Mouse (Mus musculus): ENCODE results near the gene Tcf7l1.

The Tcf7l1 gene

DNA sequence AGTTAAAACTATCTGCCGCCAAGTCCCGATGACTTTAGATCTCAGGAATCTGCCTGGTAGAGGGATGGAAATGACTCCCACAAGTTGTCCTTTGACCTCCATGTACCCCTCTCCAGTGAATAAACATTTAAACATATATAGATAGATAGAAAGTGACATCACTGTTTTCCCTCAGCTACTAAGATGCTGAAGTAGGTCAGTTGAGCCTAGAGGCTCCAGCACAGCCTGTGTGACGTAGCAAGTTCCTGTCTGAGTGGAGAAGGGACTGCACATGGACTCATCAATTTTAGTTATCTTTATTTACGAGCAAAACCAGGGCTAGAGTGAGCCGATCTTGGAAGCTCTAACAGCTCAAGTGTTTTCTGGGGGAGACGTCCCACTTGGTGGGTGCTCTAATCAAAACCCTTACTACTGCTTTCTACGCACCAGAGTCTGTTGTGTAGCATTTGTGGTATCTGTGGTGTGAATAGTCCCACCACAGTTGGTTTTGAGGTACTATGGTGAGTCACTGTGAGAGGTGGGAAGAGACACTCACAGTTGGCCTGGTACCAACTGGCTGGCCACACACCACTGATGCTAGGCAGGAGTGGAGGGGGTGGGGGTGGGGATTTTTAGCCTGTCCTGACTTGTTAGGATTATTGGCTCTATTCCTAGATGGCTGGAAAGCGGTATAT is 129.2 kb downstream of the Tcf7l1 start:
- peak; percentile 59 for DNase-seq (ENCODE audit: low spot score)

DNA sequence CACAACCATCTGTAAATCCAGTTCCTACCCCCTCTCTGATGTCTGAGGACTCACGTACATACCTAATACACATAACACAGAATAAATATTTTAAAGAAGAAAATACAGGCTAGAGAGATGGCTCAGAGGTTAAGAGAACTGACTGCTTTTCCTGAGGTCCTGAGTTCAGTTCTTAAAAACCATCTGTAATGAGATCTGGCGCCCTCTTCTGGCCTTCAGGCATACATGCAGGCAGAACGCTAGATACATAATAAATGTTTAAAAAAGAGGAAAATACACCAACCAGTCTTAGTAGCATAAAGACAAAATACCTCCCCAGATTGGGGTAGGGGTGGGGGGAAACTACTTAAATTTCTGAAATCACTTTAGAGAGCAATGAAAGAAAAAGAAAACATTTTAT is 131.0 kb downstream of the Tcf7l1 start:
- no peak for DNase-seq (ENCODE audit: low spot score)

DNA sequence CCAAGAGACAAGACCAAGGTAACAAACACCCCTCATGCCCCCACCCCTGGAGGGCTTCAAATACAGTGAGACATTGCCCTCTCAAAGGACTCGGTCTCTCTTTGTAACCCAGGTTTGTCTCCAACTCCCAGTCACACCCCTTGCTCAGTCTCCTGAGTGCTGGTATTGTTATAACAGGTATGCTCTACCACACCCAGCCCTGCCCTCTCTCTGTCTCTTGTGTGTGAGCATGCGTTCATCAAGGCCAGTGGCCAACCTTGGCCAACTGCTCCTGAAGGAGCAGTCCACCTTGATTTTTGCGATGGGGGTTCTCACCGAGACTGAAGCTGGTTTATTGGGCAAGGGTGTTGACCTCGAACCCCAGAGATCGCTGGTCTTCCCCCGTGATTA is 133.0 kb downstream of the Tcf7l1 start:
- no peak for DNase-seq (ENCODE audit: low spot score)

DNA sequence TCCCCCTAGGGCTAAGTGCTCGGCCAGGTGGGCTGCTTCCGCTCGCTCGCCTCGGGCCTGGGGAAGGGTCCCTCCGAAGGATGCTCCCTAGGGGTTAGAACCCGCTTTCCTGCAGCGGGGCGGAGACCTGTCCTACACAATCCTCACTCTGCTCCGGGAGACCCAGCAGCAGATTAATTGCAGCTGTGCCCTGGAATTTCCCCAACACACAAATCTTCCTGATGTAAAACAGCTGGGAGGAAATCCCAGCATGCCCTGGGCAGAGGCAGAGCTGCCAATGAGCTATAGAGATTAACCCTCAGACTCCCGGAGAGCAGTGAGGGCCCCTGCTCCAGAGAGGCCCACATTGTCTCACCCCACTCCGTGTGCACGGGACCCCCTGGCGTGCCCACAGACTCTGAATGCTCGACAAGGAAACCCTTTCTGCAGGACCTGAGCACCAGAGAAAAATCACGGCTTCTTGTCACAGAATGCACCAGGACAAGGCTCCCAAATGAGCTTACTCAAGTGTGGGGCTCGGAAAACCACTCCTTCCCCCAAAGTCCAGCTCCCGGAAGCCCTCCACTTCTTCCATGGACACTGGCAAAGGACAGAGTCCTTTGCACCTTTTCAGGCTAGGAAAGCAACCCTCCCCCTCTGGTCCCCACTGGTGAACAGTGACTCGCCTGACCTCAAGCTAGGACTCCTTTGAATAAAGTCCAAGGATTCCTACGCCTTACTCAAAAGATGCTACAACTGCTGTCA is 133.6 kb downstream of the Tcf7l1 start:
- no peak for DNase-seq (ENCODE audit: low spot score)

DNA sequence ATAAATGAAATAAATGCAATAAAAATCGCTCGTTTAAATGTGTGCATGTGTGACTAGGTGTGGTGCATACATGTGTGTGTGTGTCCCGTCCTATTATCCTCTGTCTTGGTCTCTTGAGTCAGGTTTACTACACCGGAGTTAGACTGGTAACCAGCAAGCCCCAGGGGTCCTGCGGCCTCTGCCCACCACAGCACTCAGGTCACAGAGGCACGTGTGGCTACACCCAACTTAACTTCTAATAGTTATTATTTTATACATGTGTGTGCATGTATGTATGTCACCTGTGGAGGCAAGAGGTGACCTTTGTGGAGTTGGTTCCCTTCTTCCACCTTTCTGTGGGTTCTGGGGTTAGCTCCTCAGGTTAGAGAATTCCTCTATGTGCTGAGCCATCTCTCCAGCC is 134.7 kb downstream of the Tcf7l1 start:
- DNase-seq (ENCODE audit: low spot score), result no peak

DNA sequence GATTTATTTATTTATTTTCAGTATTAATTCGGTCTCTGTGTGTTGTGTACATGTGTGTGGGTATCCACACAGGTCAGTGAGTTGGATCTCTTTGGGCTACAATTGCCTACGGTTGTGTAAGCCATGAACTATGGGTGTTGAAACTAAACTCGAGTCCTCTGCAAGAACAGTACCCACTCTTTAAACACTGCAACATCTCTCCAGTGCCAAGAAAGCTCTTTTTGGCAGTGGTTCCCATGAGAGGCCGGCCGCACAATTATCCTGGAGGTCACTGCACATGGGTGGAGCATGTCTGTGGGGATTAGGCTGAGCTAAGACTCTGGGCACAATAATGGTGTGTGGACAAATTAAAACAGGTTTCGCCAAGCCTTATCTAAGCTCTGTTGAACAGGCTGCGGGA is 135.6 kb downstream of the Tcf7l1 start:
- DNase-seq (ENCODE audit: low spot score), result peak; percentile 18

DNA sequence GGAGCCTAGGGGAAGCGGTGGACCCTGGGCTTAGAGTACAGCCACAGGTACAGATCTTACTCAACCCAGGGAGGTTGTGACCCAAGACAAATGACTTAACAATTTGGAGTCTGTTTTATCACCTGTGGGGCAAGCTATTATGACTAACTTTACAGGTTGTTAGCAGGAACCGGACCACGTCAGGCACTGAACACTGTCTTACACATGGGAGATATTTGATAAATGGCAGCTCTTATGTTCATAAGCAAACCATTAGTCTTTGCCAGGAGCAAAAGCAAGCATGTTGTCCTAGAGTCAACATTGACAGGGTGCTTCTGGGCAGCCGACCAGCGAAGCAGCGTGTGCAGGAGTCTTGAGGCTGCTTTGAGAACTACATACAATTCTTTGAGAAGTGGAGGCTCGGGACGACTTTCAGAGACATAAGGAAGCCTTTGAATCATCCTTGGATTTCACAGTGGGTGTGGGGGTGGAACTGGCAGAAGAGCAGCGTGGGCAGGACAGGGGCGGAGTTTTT is 138.7 kb downstream of the Tcf7l1 start:
- DNase-seq (ENCODE audit: low spot score), result no peak

DNA sequence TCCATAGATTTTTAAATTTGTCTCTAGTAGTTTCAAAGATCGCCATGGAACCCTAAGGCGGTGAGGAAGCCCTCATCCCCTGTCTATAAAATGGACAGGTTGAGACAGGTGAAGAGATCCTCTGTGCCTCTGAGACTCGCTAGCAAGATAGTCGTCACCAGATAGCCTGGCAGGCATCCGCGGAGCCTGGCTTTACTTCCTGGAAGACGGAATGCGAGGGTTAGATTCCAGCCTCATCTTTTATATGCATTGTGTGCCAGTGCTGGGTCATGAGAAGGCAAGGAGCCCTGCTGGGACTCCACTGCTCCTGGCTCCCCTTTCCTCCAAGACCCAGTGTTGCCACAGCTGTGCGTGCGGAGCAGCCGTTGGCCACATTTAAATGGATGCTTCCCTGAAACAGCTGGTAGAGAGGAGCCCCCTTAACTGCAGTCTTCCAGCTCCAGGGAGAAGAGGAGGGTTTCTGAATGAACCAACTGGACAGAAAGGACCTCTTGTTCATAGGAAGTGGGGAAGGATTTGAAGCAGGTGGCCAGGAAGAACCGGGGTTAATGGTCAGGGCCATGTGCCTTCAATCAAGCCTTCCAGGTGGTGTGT is 141.0 kb downstream of the Tcf7l1 start:
- DNase-seq (ENCODE audit: low spot score), result no peak

DNA sequence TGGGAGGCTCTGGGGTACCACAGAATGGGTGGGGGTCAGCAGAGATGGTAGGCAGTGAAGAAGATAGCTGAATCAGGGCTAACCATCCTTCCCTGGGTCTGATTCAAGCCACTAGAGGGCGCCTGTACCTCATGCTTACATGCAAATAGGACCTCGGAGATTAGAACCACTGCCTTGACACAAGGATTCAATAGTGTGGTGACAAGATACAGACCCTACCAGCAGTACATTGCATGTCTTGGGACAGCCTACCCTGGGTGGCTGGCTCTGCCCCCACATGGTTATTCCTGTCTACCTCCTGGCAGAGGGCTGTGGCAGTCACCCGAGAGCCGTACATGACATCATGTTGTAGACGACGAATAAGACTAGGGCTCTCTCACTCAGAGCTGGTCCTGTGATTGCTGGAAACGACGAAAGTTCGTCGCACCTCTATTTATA is 141.7 kb downstream of the Tcf7l1 start:
- peak; percentile 71 for DNase-seq (ENCODE audit: low spot score)

DNA sequence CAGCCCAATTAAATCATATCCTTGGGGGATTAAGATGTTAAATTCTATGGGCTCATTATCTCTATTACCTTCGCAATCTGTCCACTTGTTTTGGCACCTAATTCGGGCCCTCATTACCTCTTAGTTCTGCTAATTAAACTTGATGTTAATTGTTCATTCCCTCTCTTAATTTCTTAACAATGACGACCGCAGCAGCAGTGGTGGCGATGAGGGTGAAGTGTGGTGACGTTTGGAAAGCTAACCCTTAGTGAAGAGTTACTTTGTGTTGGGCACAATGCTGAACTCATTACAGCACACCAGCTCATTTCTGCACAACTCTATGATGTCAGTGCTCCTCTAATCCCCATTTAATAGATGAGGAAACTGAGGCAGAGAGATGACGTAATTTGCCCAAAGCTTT is 143.7 kb downstream of the Tcf7l1 start:
- DNase-seq (ENCODE audit: low spot score), result no peak

DNA sequence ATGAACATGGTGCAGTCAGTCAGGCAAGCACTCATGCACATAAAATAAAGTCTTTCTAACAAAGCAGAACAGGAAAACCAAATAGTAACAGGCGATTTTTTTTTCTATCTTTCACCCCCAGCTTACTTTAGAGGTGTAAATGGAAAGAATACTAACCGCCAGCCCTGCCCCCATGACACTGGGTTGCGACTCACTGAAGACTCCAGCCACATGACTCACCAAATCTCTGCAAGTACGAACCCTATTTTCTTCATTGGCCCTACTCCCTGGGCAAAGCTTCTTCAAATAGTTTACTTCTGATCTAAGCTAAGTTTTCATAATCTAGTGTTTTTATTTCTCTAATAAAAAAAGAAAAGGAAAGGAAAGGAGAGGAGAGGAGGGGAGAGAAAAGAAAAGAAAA is 144.5 kb downstream of the Tcf7l1 start:
- no peak for DNase-seq (ENCODE audit: low spot score)

DNA sequence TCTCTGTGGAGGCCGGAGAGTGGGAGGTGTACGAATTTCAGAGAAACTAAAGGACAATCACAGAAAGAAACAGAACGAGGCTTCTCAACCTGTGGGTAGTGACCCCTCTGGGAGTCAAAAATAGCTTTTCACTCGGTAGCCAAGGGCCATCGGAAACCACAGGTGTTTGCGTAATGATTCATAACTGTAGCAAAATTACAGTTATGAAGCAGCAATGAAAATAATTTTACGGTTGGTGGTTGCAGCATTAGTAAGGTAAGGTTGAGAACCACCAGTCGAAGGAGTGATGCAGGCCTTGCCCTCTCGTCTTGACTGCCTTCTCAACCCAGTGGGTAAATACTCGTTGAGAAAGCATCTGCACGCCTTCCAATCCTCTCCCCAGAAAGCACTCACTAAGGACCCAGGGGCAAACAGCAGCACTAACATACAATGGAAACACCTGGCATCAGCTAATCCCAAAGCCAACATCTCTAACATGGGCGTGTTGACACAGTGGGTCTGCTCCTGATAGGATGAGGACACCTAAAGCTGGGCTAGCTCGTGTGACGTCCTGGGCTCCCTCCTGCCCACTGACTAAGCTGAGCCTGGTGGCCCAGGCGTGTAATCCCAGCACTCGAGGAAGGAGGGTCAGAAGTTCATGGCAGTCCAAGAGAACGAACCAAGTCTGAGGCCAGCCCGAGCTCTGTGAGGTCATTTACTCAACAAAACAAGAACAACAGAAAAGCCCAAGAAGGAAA is 147.7 kb downstream of the Tcf7l1 start:
- no peak for DNase-seq (ENCODE audit: low spot score)

DNA sequence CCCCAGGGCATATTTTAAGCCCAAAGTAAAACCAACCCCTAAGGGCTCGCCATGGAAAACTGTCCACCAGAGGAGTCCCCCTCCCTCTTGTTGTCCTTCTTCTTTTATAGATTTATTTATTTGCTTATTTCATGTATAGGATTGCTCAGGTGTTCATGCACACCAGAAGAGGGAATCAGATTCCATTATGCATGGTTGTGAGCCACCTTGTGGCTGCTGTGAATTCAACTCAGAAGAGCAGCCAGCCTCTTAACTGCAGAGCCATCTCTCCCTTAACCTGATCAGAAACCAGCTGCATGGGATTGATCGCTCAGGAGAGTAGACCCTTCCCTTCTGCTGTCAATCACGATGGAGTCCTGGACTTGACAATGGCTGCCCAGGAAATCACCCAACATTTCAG is 152.1 kb downstream of the Tcf7l1 start:
- DNase-seq (ENCODE audit: low spot score), result no peak

DNA sequence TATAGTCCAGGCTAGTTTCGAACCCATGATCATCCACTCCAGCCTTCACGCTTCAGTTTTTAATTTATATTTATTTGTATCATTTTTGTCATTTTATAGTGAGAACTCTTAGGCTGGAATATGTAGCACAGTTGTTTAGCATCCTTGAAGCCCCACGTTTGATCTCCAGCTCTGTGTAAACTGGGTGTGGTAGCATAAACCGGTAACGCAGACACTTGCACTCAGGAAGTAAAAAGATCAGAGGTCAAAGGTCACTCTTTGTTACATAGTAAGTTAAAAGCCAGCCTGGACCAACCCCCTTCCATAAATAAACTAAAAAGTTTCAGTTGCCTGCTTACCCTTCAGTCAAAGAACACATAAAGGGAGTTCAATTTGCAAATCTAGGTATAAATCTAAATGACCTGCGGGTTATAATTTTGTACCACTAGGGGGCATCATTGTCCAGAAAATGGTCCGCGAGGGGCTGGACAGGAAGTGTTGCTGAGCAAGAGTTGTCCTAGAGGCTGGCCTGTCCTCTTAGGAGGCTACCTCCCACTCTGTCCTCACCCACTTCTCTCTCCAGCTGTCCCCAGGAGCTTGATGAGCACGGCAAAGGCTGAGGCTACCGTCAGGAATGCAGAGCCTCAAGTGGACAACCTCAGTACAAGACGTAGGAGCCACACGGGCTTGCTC is 153.2 kb downstream of the Tcf7l1 start:
- peak; percentile 80 for DNase-seq (ENCODE audit: low spot score)

DNA sequence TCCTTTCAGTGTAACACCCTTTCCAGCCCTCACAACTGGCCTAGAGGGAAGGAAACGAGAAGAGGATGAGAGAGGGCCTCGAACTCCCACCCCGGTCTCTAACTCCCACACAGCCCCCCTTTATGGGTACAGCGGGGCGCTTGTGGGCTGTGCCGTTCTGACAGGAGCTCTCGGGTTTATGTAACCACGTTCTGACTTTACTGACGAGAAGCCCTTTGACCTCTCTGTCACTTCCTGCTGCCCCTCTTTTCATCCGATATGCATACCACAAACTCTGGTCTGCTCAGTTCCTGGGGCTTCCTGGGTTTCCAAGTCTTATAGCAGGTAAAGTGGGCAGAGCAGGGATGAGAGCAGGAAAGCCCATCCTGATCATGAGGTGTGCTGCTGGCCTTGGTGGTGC is 154.7 kb downstream of the Tcf7l1 start:
- DNase-seq (ENCODE audit: low spot score), result no peak

DNA sequence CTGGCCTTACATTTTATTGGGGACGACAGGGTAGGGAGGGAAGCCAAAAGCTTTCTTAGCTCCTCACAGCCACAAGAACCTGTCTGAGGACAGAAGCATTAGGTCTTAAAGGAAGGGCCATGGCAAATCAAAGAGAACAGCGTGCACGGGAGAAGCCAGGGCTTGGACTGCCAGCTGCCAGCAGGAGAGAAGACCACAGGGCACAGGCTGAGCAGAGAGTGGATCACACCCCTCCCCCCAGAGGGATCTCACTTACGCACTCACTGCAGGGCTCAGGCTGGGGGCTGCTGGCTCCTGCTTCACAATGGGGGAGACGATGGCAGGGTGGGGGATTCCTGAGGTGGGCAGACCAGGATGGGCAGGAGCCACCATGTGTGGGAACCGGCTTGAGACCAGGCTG is 157.4 kb downstream of the Tcf7l1 start:
- DNase-seq (ENCODE audit: low spot score), result no peak

DNA sequence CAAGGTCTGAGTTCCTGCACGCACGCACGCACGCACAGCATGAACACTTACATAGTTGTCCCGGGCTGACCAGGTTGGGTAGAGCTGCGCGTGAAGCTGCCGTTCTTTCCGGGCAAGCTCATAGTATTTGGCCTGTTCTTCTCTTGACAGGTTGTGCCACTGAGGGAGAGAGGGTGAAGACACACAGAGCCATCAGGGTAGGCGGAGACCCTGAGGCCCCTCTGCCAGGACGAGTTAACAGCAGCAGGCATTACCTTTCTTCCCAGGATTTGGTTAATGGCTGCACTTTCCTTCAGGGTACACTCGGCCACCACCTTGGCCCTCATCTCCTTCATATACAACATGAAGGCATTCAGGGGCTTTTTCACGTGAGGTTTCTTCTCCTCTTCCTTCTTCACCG is 158.1 kb downstream of the Tcf7l1 start:
- no peak for DNase-seq (ENCODE audit: low spot score)

DNA sequence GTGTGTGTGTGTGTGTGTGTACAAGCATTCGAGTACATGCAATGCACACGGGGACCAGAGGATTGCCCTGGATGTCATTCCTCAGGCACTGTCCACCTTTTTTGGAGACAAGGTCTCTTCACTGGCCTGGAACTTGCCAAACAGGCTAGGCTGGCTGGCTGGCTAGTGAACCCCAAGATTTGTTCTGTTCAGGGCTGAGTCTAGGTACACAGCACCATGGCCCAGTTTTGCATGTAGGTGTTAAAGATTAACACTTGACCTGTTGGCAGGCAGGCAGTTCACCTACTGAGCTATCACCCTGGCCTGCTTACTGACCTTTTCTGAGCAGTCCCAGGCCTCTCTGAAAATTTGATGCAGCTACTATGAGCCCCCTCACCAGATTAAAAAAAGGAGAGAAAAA is 158.7 kb downstream of the Tcf7l1 start:
- DNase-seq (ENCODE audit: low spot score), result no peak

DNA sequence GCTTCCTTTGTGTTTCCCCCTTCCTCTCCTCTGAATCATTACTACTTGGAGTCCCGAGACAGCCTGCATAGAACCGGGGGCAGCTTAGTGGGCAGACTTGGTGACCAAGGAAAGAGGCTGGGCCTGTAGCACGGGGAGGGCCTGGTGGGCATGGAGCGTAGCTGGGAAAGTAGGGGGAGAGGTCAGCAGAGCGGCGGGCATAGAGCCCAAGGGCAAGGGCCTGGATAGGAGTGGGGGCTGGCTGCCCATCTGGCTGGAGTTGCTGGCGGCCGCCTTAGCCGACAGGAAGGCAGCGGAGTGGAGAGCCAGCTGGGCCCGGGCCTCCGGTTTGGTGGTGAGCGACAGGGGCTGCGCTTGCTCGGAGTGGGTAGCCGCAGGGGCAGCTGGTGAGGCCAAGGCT is 161.8 kb downstream of the Tcf7l1 start:
- no peak for DNase-seq (ENCODE audit: low spot score)

DNA sequence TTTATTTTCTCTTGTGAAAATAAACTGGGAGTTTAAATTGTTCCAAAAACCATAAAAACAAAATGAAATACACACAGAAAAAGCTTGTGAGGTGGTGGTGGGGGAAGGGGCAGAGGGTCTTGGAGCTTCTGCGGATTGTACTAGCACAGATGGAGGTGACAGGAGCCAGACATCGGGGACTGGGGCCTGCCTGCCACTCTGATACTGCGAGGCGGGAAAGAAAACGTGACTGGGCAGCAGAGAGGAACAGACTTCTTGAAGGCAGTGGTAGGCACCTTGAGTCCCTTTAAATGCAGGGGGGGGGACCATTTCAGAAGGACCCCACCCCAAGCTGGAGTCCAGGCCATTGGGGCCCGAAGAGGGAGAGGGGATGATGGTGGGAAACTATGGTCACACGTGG is 162.7 kb downstream of the Tcf7l1 start:
- DNase-seq (ENCODE audit: low spot score), result no peak

DNA sequence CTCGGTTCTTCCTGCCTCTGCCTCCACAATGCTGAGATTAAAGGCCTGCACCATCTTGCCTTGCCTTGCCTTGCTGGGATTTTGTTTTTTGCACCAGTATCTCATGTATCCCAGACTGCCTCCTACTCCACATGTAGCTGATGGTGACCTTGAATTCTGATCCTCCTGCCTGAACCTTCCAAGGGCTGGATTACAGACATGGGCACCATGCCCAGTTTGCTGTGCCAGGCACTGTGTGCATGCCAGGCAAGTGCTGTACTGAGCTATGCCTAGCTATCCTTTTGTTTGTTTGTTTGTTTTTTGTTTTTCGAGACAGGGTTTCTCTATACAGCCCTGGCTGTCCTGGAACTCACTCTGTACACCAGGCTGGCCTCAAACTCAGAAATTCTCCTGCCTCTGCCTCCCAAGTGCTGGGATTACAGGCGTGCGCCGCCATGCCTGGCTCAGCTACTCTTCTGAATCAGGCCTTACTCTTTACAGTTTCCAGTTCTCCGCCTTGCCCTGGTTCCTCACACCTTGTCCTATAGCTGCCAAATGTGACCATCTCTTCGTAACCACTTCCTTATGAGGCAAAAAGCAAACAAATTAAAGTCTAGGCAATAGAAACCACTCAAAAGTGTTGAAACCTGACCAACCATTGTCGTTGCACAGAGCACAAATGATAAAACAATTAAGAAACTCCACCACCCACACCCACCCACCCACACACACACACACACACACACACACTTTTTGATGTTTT is 165.2 kb downstream of the Tcf7l1 start:
- DNase-seq (ENCODE audit: low spot score), result no peak

All from MN1 (cell line).